Mouse (Mus musculus): Measurements from ENCODE around the gene Wdfy1.

Wdfy1 gene

DNA sequence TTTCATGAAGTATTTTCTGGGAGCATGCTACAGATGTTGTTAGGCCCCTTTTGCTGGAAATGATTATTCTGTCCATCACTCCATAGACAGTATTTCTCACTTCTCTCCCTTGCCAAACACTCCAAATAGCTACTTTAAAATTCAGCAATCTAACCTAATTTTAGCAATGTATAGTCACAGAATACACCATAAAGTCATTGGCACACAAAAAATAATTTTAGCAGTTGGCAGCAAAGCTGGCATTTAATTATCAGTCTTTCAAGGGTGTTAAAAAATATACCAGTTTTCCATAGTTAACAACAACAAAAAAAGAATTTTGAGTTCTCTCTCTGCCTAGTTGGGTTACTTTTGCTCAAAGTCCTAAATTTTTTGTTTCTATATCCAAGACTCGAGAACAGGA lies 118.5 kb downstream of the Wdfy1 start:
- DNase-seq (ENCODE audit: extremely low spot score, low spot score): no peak

DNA sequence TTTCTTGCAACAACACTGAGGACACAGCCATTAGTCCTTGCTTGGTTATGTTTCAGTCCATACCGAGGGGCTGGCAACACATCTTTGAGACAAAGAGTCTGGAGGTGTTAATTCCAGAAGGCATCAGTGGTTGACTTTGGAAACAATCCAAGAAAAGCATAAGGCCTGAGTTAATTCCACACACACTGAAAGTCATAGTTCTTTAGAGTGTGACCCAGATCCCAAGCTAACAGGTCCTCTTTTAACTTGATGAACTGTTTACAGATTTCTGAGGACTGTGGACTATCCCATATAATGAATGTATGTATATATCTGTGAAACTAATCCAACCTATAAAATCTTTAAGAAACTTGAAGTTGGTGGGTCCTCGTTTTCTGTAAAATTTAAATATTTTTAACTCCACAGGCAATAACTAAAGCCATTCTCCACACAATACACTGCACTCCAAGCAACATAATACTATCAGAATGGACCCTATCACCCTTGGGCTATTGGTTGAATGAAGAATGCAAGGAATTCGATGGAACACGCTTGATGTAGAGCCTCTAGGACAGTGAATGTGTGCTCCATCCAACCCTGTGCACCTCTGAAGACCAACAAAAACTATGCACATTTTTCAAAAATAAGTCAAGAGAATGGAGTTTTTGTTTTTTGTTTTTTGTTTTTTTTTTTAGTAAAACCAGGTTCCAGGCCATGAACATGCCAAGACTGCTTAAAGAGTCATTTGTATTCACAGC lies 120.0 kb downstream of the Wdfy1 start:
- no peak for DNase-seq (ENCODE audit: extremely low spot score, low spot score)

DNA sequence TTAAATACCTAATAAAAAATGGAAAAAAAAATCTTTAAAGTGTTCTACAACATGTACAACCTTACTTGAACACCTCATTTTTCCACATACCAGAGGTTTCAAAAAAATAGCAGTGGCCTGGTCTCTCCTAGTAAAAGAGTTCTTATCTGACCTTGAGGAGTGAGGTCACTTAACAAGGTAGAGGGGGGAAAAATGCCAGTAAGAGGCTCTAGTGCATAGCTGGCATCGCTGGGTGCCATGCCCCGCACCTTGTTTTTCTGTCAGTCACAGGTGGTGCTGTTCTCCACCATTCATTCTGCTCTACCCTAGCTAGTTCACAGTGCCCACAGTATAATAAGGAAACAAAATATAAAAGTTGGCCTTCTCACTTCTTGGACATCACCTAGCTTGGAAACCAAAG lies 121.0 kb downstream of the Wdfy1 start:
- DNase-seq (ENCODE audit: extremely low spot score, low spot score): no peak
